Mouse (Mus musculus) cerebellum, adult 9-10 months (tissue): ENCODE data around the gene Itgb6.

Experiments used
- DNase-seq: peaks from one replicate; pipeline ENCODE4 v3.0.0; 2022

The Itgb6 gene

GRCm38 (mm10) chr2:60711098-60711880 is 11.2 kb downstream of the Itgb6 start:
- no peak for DNase-seq

GRCm38 (mm10) chr2:60710317-60710716 is 12.1 kb downstream of the Itgb6 start:
- no peak for DNase-seq

GRCm38 (mm10) chr2:60708671-60709070 is 13.8 kb downstream of the Itgb6 start:
- DNase-seq: no peak

DNA sequence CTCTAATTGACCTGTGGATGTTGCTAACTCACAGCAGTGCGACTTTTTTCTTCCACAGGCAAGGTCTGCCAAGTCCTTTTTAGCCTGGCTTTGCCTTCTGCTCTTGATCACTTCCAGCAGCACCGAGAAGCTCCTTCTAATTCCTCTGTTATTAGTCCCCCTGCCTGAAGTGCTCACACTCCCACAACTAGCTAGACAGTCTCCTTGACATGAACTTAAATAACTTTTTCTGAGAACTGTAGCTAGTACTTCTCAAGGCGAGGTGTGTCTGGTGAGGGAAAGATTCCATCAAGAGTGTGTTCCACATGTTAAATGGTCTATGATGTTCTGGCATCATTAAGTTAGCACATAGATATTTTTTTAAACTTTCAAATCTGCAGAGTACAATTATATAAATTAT is 15.6 kb downstream of the Itgb6 start:
- DNase-seq: no peak

DNA sequence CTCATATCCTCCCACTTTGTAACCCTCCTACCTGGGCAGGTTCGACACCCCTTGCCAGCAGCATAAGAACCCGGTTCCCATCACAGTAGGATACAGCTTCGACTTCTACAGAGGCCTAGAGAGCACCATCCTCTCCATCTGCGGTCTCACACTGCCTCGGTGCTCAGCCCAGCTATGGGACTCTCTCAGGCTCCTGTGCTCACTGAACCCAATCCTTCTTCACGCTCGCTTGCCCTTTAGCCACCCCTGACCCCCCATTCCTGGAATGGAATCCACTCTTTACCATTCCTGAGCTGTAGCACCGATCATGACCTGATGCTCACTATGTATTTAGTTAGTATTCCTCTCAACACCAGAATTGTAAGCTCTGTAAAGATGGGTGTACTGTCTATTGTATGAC is 17.0 kb downstream of the Itgb6 start:
- no peak for DNase-seq

- DNase-seq: no peak
Measured at GRCm38 (mm10) chr2:60703315-60703714, 19.1 kb downstream of the Itgb6 start.

DNA sequence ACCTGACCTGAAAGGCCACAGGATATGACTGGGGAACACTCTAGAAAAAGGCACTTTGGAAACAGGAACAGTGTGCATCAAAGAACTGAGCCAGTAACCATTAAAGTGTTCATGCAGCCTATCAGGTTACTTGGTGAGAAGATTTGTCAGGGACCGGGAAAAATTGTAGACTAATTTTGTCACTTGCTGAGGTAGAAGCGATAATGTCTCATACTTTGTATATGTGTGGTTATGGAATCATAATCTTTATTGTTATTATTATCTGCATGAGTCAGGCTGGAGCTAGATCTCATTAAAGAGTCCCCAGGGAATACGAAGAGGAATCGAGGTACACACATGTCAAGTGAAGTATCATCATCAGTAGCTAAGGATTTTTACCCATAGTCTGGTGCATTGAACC is 21.5 kb downstream of the Itgb6 start:
- DNase-seq: no peak

GRCm38 (mm10) chr2:60700013-60700412 is 22.4 kb downstream of the Itgb6 start:
- no peak for DNase-seq

DNA sequence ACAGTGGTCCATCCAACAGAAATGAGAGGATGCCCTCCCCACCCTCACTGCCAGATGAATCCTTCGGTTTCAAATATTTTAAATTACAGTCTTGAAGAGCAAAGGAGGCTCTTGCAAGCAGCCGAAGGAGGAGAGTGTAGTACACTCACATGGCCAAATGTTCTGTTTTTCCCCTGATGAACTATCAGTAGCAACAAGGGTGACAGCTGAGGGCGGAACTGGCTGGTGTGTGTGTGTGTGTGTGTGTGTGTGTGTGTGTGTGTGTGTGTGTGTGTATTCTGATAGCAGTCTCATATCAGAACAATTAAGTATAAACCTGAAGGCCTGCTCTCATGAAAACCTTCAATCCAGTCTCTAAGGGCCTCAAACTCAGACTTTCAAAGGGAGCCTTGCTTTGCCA is 22.9 kb downstream of the Itgb6 start:
- DNase-seq: no peak

- no peak for DNase-seq
Measured at GRCm38 (mm10) chr2:60698155-60698554, 24.3 kb downstream of the Itgb6 start.

GRCm38 (mm10) chr2:60697530-60697929 is 24.9 kb downstream of the Itgb6 start:
- peak; percentile 16 for DNase-seq

- DNase-seq: no peak
Measured at GRCm38 (mm10) chr2:60696559-60696958, 25.9 kb downstream of the Itgb6 start.

DNA sequence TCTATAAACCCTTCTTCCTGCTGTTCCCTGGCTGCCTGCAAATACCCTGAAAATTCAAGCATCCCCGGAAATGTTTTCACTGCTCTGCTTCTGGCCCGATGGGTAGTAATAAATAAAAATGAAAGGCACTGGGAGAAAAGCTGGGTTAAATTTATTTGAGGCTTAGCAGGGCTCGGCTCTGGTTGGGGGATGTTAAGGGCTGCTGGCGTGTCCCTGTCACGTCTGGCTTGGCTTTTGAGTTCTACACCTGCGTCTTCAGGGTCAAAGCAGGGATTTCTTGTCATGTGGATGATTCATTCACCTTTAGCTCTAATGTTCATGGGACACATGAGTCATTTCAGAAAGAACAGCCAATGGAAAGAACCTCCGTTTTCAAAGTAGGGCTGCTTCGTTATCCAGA is 26.7 kb downstream of the Itgb6 start:
- DNase-seq: no peak

DNA sequence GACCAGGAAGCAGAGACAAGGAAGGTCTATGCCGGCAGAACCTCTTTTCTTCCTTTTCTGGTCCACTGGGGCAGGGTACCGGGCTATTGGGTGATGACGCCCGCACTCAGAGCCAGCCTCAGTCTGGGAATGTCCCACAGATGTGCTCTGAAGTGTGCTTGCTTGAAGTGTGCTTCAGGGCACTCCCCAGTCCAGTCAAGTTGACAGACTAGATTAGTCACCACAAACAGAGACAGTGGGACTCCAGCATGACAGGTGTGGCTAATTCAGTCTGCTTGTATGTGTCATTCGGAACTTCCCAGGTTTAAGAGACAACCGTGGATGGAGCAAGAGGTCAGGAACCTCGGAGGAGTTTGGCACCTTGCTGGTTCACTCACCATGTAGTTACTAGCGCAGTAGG is 27.9 kb downstream of the Itgb6 start:
- DNase-seq: no peak

- DNase-seq: no peak
Measured at GRCm38 (mm10) chr2:60692239-60692638, 30.2 kb downstream of the Itgb6 start.

- DNase-seq: no peak
Measured at GRCm38 (mm10) chr2:60690212-60690611, 32.2 kb downstream of the Itgb6 start.

GRCm38 (mm10) chr2:60688944-60689615 is 33.4 kb downstream of the Itgb6 start:
- no peak for DNase-seq

- DNase-seq: no peak
Measured at GRCm38 (mm10) chr2:60688150-60688549, 34.3 kb downstream of the Itgb6 start.

DNA sequence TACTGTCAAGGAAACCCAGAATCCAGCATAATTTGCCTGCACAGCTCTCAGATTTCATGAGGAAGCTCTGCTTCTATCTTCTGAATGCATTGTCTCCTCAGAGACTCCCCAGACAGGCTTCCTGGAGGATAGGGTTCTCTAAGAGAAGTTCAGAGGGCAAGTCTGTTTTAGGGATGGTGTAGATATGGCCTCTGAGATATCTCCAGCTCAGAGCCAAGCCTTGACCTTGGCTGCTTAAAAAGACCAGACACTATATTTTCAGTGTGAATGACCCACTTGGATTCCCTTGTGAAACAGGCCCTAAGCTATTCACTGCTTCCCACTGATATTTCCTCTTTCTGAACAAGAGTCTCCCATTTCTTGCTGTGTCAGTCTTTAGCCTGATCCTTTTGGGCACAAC is 36.5 kb downstream of the Itgb6 start:
- DNase-seq: no peak

GRCm38 (mm10) chr2:60684168-60684567 is 38.3 kb downstream of the Itgb6 start:
- DNase-seq: no peak

DNA sequence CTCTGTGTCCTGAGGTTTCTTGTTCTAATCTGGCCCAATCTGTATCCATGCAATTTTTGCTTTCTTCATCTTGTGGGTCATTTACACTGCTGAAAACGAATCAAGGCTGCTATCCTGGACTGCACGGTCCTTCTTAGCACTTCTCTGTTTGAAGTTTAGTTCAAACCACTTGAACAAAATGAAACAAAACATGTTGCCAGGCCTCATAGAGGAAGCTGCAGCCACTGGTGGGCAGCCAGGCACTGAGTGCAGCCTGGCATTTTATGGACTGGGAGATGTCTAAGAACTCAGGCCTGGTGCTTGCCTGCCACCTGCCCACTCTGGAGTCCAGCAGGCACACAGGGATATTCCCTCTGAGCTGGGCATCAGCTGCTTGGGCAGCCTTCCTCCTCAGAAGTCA is 39.9 kb downstream of the Itgb6 start:
- DNase-seq: no peak

- no peak for DNase-seq
Measured at GRCm38 (mm10) chr2:60674413-60674812, 48.0 kb downstream of the Itgb6 start.

- DNase-seq: no peak
Measured at GRCm38 (mm10) chr2:60672973-60673954, 49.2 kb downstream of the Itgb6 start.
